Mouse (Mus musculus) liver, adult 2 months (tissue): ENCODE measurements around the gene Fntb. TPM values are rescaled to one million over a fixed set of nuclear protein-coding genes. Genes with fewer than 3 reads are reported as not detected.

Experiments used
- DNase-seq: peaks from one replicate; pipeline ENCODE4 v3.0.0-alpha.2; 2011; ENCODE audit warnings: low read depth, low spot score; ENCODE audit errors: extremely low read depth
- H3K27ac ChIP-seq: fragments of 200-500 bp; replicated peaks from 2 replicates; pipeline ENCODE4 v1.5.1; 2012; ENCODE audit warnings: low read depth, mild to moderate bottlenecking, control low read depth, inconsistent platforms, low read length; ENCODE audit not compliant: insufficient read depth
- H3K27me3 ChIP-seq: fragments of 200-500 bp; 2 replicates; pipeline ENCODE4 v1.6.1; 2012; ENCODE audit warnings: mild to moderate bottlenecking, moderate library complexity, low read length, inconsistent platforms; ENCODE audit not compliant: control insufficient read depth, insufficient read depth
- H3K36me3 ChIP-seq: fragments of 200-500 bp; 2 replicates; pipeline ENCODE4 v1.6.1; 2012; ENCODE audit warnings: low read length, inconsistent platforms; ENCODE audit not compliant: control insufficient read depth, insufficient read depth
- H3K4me1 ChIP-seq: fragments of 200-500 bp; 2 replicates; pipeline ENCODE4 v1.6.1; 2011; ENCODE audit warnings: low read length; ENCODE audit not compliant: control insufficient read depth, insufficient read depth
- H3K4me3 ChIP-seq: fragments of 200-500 bp; 2 replicates; pipeline ENCODE4 v1.5.1; 2011; ENCODE audit warnings: low read depth, mild to moderate bottlenecking, control low read depth, low read length, moderate library complexity; ENCODE audit not compliant: insufficient read depth
- H3K79me2 ChIP-seq: fragments of 200-500 bp; 2 replicates; pipeline ENCODE4 v1.6.1; 2012; ENCODE audit warnings: inconsistent platforms, mild to moderate bottlenecking, low read length, moderate library complexity; ENCODE audit not compliant: control insufficient read depth, insufficient read depth
- H3K9ac ChIP-seq: fragments of 200-500 bp; 2 replicates; pipeline ENCODE4 v1.6.1; 2012; ENCODE audit warnings: low read depth, mild to moderate bottlenecking, control low read depth, inconsistent platforms, low read length
- CTCF ChIP-seq: fragments of 200-500 bp; IDR thresholded peaks from 2 replicates; pipeline ENCODE4 v1.5.1; 2011; ENCODE audit warnings: low read depth, low read length, control low read depth
- POLR2A ChIP-seq: fragments of 200-500 bp; IDR thresholded peaks from 2 replicates; pipeline ENCODE4 v1.6.1; 2011; ENCODE audit warnings: low read length, control low read depth; ENCODE audit not compliant: insufficient read depth; ENCODE audit errors: extremely low read depth
- WGBS: fragments of 180-500 bp; shearing (Covaris S2); methylation state at CpG from one replicate; pipeline ENCODE4 v1.1.7; 2018; 5-methylcytosine and 5-hydroxymethylcytosine counted together
- polyA plus RNA-seq: library from polyadenylated mRNA; depleted of rRNA; stranded (reverse); fragments of >200 nt; gene quantifications from 2 replicates; pipeline ENCODE4 v1.2.3, GENCODE M21; 2012
- total RNA-seq: library from RNA; depleted of rRNA; stranded (reverse); fragments of >200 nt; gene quantifications from 2 replicates; pipeline ENCODE4 v1.2.3, GENCODE M21; 2014

Fntb gene
- total and polyA plus RNA-seq, 2 experiments = 1.4 to 6.5 TPM

DNA sequence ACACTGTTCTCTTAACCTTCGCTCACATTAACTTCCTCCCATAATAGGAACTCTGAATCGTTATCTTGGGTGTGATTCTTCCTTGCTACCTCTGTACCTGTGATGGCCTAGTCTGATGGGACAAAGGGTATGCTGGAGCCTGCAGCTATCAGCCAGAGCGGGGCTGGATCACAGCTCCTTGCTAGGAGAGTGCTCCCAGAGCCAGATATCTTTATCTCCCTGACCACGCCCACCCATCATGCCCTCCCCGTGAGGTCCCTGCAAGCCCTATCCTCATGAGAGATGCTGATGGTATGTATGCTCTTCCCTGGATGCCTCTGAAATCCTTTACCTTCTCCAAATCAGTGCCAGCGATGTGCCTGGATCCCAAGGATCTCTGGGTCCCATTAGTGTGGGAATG, 164.8 kb downstream of the Fntb start:
- Histone ChIP-seq H3K4me3 (no peak overlapping the region), H3K27ac (no peak overlapping the region), H3K36me3 (no peaks in the 10 kb centered on the region), H3K4me1 (peaks cover 8% of the 10 kb centered on the region), H3K79me2 (no peaks in the 10 kb centered on the region), H3K9ac (no peak overlapping the region), H3K27me3 (no peaks in the 10 kb centered on the region)
- DNase-seq = no peak
- 79% methylated on average over 6 of the region's 6 CpGs for WGBS
- TF ChIP-seq POLR2A (no peak), CTCF (no peak)

- Histone ChIP-seq H3K4me3 (no peak overlapping the region), H3K4me1 (no peaks in the 10 kb centered on the region; the same call in 1 of the 2 replicates), H3K9ac (no peak overlapping the region), H3K27ac (no peak overlapping the region), H3K27me3 (no peaks in the 10 kb centered on the region), H3K36me3 (peaks cover 9% of the 10 kb centered on the region), H3K79me2 (no peaks in the 10 kb centered on the region)
- no peak for DNase-seq
- no peak for TF ChIP-seq CTCF
- no peak for TF ChIP-seq POLR2A
- 86% methylated on average over 14 of the region's 14 CpGs for WGBS
Observed at GRCm38 (mm10) chr12:76931739-76932687, 166.6 kb downstream of the Fntb start.

DNA sequence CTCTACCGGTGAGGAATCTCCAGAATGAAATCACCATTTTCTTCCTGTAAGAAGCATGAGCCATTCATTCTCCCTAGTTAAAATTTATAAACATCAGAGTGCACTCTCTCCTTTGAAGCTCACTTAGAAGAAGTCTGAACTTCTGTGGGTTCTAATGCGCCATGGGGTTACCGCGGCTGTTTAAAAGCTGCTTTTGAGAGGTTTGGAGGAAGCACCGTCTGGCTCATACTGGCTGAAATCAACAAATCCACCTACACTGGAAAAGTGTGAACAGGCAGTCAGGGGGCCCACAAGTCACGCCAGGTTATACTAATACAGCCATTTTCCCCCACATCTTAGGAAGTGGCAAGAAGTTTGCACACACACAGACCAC, 167.3 kb downstream of the Fntb start:
- no peaks in the 10 kb centered on the region for H3K4me1 ChIP-seq
- no peak overlapping the region for H3K4me3 ChIP-seq
- DNase-seq = no peak
- H3K9ac ChIP-seq = no peak overlapping the region
- H3K79me2 ChIP-seq = no peaks in the 10 kb centered on the region
- peaks cover 12% of the 10 kb centered on the region for H3K36me3 ChIP-seq
- TF ChIP-seq POLR2A (no peak), CTCF (no peak)
- H3K27me3 ChIP-seq = no peaks in the 10 kb centered on the region
- no peak overlapping the region for H3K27ac ChIP-seq
- WGBS = 94% methylated on average over 6 of the region's 6 CpGs

DNA sequence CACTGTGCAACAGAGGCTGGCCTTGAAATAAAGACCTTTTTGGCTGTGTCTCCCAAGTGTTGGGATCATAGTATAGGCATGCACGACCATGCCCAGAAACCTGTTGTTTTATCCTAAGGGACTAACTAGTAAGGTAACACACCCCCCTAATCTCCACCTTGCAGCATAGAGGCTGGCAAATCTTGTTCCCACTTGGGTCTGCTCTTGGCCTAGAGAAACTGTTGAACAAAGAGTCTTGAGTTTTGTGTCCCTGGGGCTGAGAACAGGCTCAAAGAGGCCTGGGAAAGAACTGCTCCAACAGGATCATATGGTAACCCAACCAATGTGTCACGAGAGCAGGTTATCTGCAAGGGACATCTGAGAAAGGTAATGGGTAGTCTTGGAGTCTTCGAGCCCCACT, 169.0 kb downstream of the Fntb start:
- H3K79me2 ChIP-seq = no peaks in the 10 kb centered on the region
- no peaks in the 10 kb centered on the region for H3K27me3 ChIP-seq
- no peak for DNase-seq
- H3K27ac ChIP-seq = no peak overlapping the region
- H3K36me3 ChIP-seq = peaks cover 29% of the 10 kb centered on the region
- no peak for TF ChIP-seq POLR2A
- no peak for TF ChIP-seq CTCF
- no peaks in the 10 kb centered on the region for H3K4me1 ChIP-seq
- 94% methylated on average over 3 of the region's 3 CpGs for WGBS
- H3K4me3 ChIP-seq = no peak overlapping the region
- no peak overlapping the region for H3K9ac ChIP-seq

- H3K79me2 ChIP-seq = no peaks in the 10 kb centered on the region
- H3K4me1 ChIP-seq = no peaks in the 10 kb centered on the region
- H3K9ac ChIP-seq = no peak overlapping the region
- no peak overlapping the region for H3K27ac ChIP-seq
- no peaks in the 10 kb centered on the region for H3K27me3 ChIP-seq
- no peak for DNase-seq
- peaks cover 47% of the 10 kb centered on the region for H3K36me3 ChIP-seq
- 97% methylated on average over 10 of the region's 10 CpGs for WGBS
- no peak overlapping the region for H3K4me3 ChIP-seq
- TF ChIP-seq POLR2A = no peak
Observed at GRCm38 (mm10) chr12:76936211-76936610, 170.8 kb downstream of the Fntb start.

GRCm38 (mm10) chr12:76938013-76938412, 172.6 kb downstream of the Fntb start:
- Histone ChIP-seq H3K9ac (no peak overlapping the region), H3K27me3 (no peaks in the 10 kb centered on the region), H3K4me1 (no peaks in the 10 kb centered on the region), H3K79me2 (no peaks in the 10 kb centered on the region), H3K36me3 (peaks cover 55% of the 10 kb centered on the region), H3K4me3 (no peak overlapping the region), H3K27ac (no peak overlapping the region)
- 79% methylated on average over 6 of the region's 6 CpGs for whole genome bisulfite sequencing
- TF ChIP-seq POLR2A (no peak), CTCF (no peak)
- DNase-seq = peak; percentile 50
